Mouse (Mus musculus): ENCODE data around the gene Gm28230.

DNA sequence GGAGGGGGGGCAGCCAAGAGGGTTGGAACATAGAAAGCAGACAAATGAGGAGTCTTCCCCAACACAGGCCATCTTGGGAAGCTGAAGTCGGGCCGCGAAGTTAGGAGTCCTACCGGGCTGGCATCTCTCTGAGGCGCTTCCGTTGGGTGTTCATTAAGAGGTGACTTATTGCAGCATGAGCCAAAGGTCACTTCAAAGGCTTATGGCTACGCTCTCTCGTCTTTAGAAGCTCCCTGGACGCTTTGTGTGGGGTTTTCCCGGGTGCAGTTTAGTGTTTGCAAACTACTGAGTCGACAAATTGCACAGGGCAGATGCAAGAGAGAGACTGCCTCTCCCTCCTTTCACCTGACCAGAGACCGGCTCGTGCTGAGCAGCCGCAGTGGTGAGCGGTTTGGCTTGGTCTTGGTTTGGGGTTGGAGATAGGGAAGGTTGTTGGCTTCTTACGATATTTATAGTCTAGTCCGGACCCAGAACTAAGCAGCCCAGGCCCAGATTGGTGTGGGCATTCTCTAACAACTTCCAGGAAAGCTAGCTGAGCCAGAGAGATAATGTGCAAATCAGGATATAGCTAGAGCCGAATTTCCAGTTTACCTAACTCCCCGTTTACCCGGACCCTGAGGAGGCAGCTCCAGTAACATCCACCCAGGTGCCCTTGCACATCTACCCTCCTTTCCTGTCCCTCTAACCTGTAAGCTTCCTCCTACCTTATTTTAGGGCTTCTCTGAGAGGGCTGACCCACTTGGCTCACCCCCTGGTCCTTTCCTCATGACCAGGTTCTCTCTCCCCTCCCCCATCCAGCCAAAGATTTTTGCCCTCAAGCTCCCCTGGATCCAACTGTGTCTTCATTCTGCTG, 12.3 kb downstream of the Gm28230 start:
- no peak for TF ChIP-seq CTCF (IDR thresholded peaks at IDR 0.05; ENCODE audit: low read depth)
- no peak for TF ChIP-seq EP300 (IDR thresholded peaks at IDR 0.05; ENCODE audit: low read depth)
